Mouse (Mus musculus) MEL (cell line): Measurements from ENCODE around the gene Dnase1l3. TPM values are rescaled to one million over a fixed set of nuclear protein-coding genes. Genes with fewer than 3 reads are reported as not detected.

ENCODE experiments used
- DNase-seq: peaks from one replicate; pipeline ENCODE4 v3.0.0; 2011; ENCODE audit warnings: low read depth, low spot score
- H3K27ac ChIP-seq: 2 replicates; pipeline ENCODE4 v1.5.1; 2012; ENCODE audit warnings: low read depth, mild to moderate bottlenecking, control low read depth, low read length, moderate library complexity; ENCODE audit not compliant: control insufficient read depth
- H3K27me3 ChIP-seq, 2 experiments: fragments of 150-350 bp in 1 of 2; sonication (generic) in 1 of 2; 2 replicates each; pipeline ENCODE4 v1.6.1; 2012; ENCODE audit warnings: low read length in 2 of 2, mild to moderate bottlenecking in 2 of 2, improper control_type of control experiment in 1 of 2, moderate library complexity in 1 of 2; ENCODE audit not compliant: insufficient read depth in 2 of 2, control insufficient read depth in 1 of 2
- H3K36me3 ChIP-seq, 2 experiments: 2 replicates each; pipeline ENCODE4 v1.6.1; 2012 to 2014; ENCODE audit warnings: low read length in 2 of 2, improper control_type of control experiment in 1 of 2, inconsistent platforms in 1 of 2, mild to moderate bottlenecking in 1 of 2; ENCODE audit not compliant: insufficient read depth in 2 of 2, control insufficient read depth in 1 of 2
- H3K4me1 ChIP-seq, 2 experiments: fragments of 150-350 bp in 1 of 2; sonication (generic) in 1 of 2; 2 replicates each; pipeline ENCODE4 v1.6.1; 2012; ENCODE audit warnings: low read length in 2 of 2, improper control_type of control experiment in 1 of 2, mild to moderate bottlenecking in 1 of 2; ENCODE audit not compliant: insufficient read depth in 2 of 2, control insufficient read depth in 1 of 2
- H3K4me3 ChIP-seq, 2 experiments: fragments of 150-350 bp in 1 of 2; sonication (generic) in 1 of 2; 2 replicates each; pipeline ENCODE4 v1.5.1; 2012; ENCODE audit warnings: low read depth in 2 of 2, low read length in 2 of 2, mild to moderate bottlenecking in 2 of 2, moderate library complexity in 2 of 2, control low read depth in 1 of 2, improper control_type of control experiment in 1 of 2; ENCODE audit not compliant: control insufficient read depth in 1 of 2, insufficient read depth in 1 of 2
- H3K79me2 ChIP-seq: 2 replicates; pipeline ENCODE4 v1.6.1; 2012; ENCODE audit warnings: mild to moderate bottlenecking, low read length, moderate library complexity; ENCODE audit not compliant: control insufficient read depth, poor library complexity, insufficient read depth
- H3K9ac ChIP-seq: 2 replicates; pipeline ENCODE4 v1.6.1; 2012; ENCODE audit warnings: low read depth, mild to moderate bottlenecking, control low read depth, low read length, moderate library complexity; ENCODE audit not compliant: control insufficient read depth, poor library complexity, severe bottlenecking
- H3K9me3 ChIP-seq: fragments of 150-350 bp; sonication (generic); replicated peaks from 2 replicates; pipeline ENCODE4 v1.6.1; 2012; ENCODE audit warnings: mild to moderate bottlenecking, low read length, improper control_type of control experiment, moderate library complexity; ENCODE audit not compliant: insufficient read depth
- E2F4 ChIP-seq: IDR thresholded peaks from 2 replicates; pipeline ENCODE4 v1.6.1; 2011; ENCODE audit warnings: low read depth, low read length, improper control_type of control experiment, borderline replicate concordance
- ELF1 ChIP-seq: IDR thresholded peaks from 2 replicates; pipeline ENCODE4 v1.6.1; 2014; ENCODE audit warnings: low read depth, mild to moderate bottlenecking, inconsistent platforms, low read length, improper control_type of control experiment, moderate library complexity
- EP300 ChIP-seq, 2 experiments: IDR thresholded peaks; 2 replicates each; pipeline ENCODE4 v1.6.1; 2011; ENCODE audit warnings: improper control_type of control experiment in 2 of 2, low read length in 2 of 2, low read depth in 1 of 2, mild to moderate bottlenecking in 1 of 2
- HCFC1 ChIP-seq: IDR thresholded peaks from 2 replicates; pipeline ENCODE4 v1.6.1; 2012; ENCODE audit warnings: low read depth, mild to moderate bottlenecking, inconsistent platforms, low read length, improper control_type of control experiment, moderate library complexity
- JUND ChIP-seq: IDR thresholded peaks from 2 replicates; pipeline ENCODE4 v1.6.1; 2011; ENCODE audit warnings: low read depth, mild to moderate bottlenecking, improper control_type of control experiment, low read length
- MAFK ChIP-seq: IDR thresholded peaks from 2 replicates; pipeline ENCODE4 v1.6.1; 2011; ENCODE audit warnings: low read depth, mild to moderate bottlenecking, low read length, improper control_type of control experiment, borderline replicate concordance
- MAZ ChIP-seq: IDR thresholded peaks from 2 replicates; pipeline ENCODE4 v1.6.1; 2012; ENCODE audit warnings: low read depth, mild to moderate bottlenecking, inconsistent platforms, low read length, improper control_type of control experiment
- MEF2A ChIP-seq: IDR thresholded peaks from 2 replicates; pipeline ENCODE4 v1.6.1; 2014; ENCODE audit warnings: low read depth, mild to moderate bottlenecking, inconsistent platforms, low read length, improper control_type of control experiment; ENCODE audit not compliant: poor library complexity, insufficient replicate concordance, severe bottlenecking; ENCODE audit errors: extremely low read depth
- MYC ChIP-seq: IDR thresholded peaks from 2 replicates; pipeline ENCODE4 v1.6.1; 2011; ENCODE audit warnings: low read depth, mild to moderate bottlenecking, low read length, improper control_type of control experiment, moderate library complexity
- RAD21 ChIP-seq: IDR thresholded peaks from 2 replicates; pipeline ENCODE4 v1.6.1; 2011; ENCODE audit warnings: mild to moderate bottlenecking, low read depth, low read length, improper control_type of control experiment
- RCOR1 ChIP-seq: IDR thresholded peaks from 2 replicates; pipeline ENCODE4 v1.6.1; 2012; ENCODE audit warnings: low read depth, mild to moderate bottlenecking, inconsistent platforms, low read length, improper control_type of control experiment
- SIN3A ChIP-seq: IDR thresholded peaks from 2 replicates; pipeline ENCODE4 v1.6.1; 2012; ENCODE audit warnings: low read length, improper control_type of control experiment, inconsistent platforms
- TAL1 ChIP-seq: IDR thresholded peaks from 2 replicates; pipeline ENCODE4 v1.6.1; 2012; ENCODE audit warnings: mild to moderate bottlenecking, inconsistent platforms, low read length, moderate library complexity, mixed read lengths
- UBTF ChIP-seq: IDR thresholded peaks from 2 replicates; pipeline ENCODE4 v1.6.1; 2012; ENCODE audit warnings: low read depth, mild to moderate bottlenecking, inconsistent platforms, low read length, improper control_type of control experiment, moderate library complexity, borderline replicate concordance; ENCODE audit not compliant: insufficient read depth
- ZKSCAN1 ChIP-seq: IDR thresholded peaks from 2 replicates; pipeline ENCODE4 v1.6.1; 2012; ENCODE audit warnings: low read depth, mild to moderate bottlenecking, inconsistent platforms, low read length, improper control_type of control experiment, moderate library complexity
- ZNF384 ChIP-seq: IDR thresholded peaks from 2 replicates; pipeline ENCODE4 v1.6.1; 2012; ENCODE audit warnings: low read depth, mild to moderate bottlenecking, inconsistent platforms, low read length, improper control_type of control experiment
- polyA plus RNA-seq, 2 experiments: library from polyadenylated mRNA; stranded (reverse) in 1 of 2; unstranded in 1 of 2; fragments of >175 nt in 1 of 2; fragments of >200 nt in 1 of 2; gene quantifications; 2 replicates each; pipeline versions ENCODE4 v1.2.1 to v1.2.4; 2012; ENCODE audit warnings: low replicate concordance in 2 of 2, low read depth in 1 of 2; ENCODE audit not compliant: insufficient read length in 2 of 2, insufficient read depth in 1 of 2, missing spikeins in 1 of 2
- total RNA-seq: library from RNA; depleted of rRNA; stranded (reverse); fragments of 300-350 nt; gene quantifications from 2 replicates; pipeline ENCODE4 v1.2.3, GENCODE M21; 2012

Dnase1l3 gene
- total and polyA plus RNA-seq, 3 experiments, result not detected

GRCm38 (mm10) chr14:7928362-7928761 lies 66.0 kb downstream of the Dnase1l3 start (continued):
- TF ChIP-seq HCFC1 (no peak), EP300 (IDR thresholded peaks at IDR 0.05; ENCODE audit: low read depth in 1 of 2, low read length in 2 of 2) (peak in 1 of 2 experiments; percentile 40; a peak in 1 of 4 replicates), UBTF (no peak)
- TF ChIP-seq, all 39 proteins: peak for 4

GRCm38 (mm10) chr14:7923635-7924034 lies 70.7 kb downstream of the Dnase1l3 start:
- TF ChIP-seq HCFC1 (no peak), MYC (no peak), MAFK (no peak)
- TF ChIP-seq, all 39 proteins: peak for 0
- H3K4me3 ChIP-seq, result no peak overlapping the region
- no peak overlapping the region for H3K9ac ChIP-seq
- H3K4me1 ChIP-seq, result peaks cover 3 to 4% of the 10 kb centered on the region in 2 experiments; a peak in 3 of 4 replicates
- no peaks in the 10 kb centered on the region for H3K27me3 ChIP-seq
- peaks cover 0 to under 1% of the 10 kb centered on the region in 2 experiments; a peak in 1 of 4 replicates for H3K36me3 ChIP-seq
- DNase-seq, result no peak
- no peaks in the 10 kb centered on the region for H3K9me3 ChIP-seq
- no peaks in the 10 kb centered on the region for H3K79me2 ChIP-seq
- no peak overlapping the region for H3K27ac ChIP-seq

- Histone ChIP-seq H3K79me2 (no peaks in the 10 kb centered on the region), H3K4me3 (no peak overlapping the region), H3K27me3 (no peaks in the 10 kb centered on the region), H3K36me3 (no peaks in the 10 kb centered on the region), H3K27ac (no peak overlapping the region), H3K4me1 (no peaks in the 10 kb centered on the region), H3K9ac (no peak overlapping the region), H3K9me3 (no peaks in the 10 kb centered on the region)
- TF ChIP-seq MYC (no peak), UBTF (no peak), ZNF384 (no peak), ELF1 (no peak), MAZ (no peak), ZKSCAN1 (no peak), TAL1 (no peak), MAFK (no peak), RAD21 (no peak), E2F4 (no peak), RCOR1 (no peak), HCFC1 (no peak), SIN3A (no peak), MEF2A (no peak), JUND (no peak)
- no peak for DNase-seq
Observed at GRCm38 (mm10) chr14:7921459-7921858, 72.9 kb downstream of the Dnase1l3 start.
